Mouse (Mus musculus) ES-E14 (cell line): ENCODE data around the gene Magi1. TPM values are rescaled to one million over a fixed set of nuclear protein-coding genes. Genes with fewer than 3 reads are reported as not detected.

Source experiments
- DNase-seq: peaks from one replicate; pipeline ENCODE4 v3.0.0-alpha.2; 2013; ENCODE audit warnings: low read depth, low spot score
- H3K27ac ChIP-seq: 2 replicates; pipeline ENCODE4 v1.5.1; 2012; ENCODE audit warnings: low read depth, mild to moderate bottlenecking, low read length, moderate library complexity, mixed read lengths; ENCODE audit not compliant: poor library complexity, insufficient read depth, severe bottlenecking
- H3K36me3 ChIP-seq: 2 replicates; pipeline ENCODE4 v1.6.1; 2012; ENCODE audit warnings: mild to moderate bottlenecking, low read length, moderate library complexity, mixed read lengths; ENCODE audit not compliant: control insufficient read depth, poor library complexity, insufficient read depth, severe bottlenecking
- H3K4me1 ChIP-seq, 2 experiments: fragments of 150-350 bp in 1 of 2; sonication (generic) in 1 of 2; 2 replicates each; pipeline ENCODE4 v1.6.1; 2012; ENCODE audit warnings: low read length in 2 of 2, mild to moderate bottlenecking in 1 of 2, mixed read lengths in 1 of 2; ENCODE audit not compliant: control insufficient read depth in 2 of 2, insufficient read depth in 2 of 2, poor library complexity in 1 of 2
- H3K4me3 ChIP-seq, 2 experiments: fragments of 150-350 bp in 1 of 2; sonication (generic) in 1 of 2; 2 replicates each; pipeline ENCODE4 v1.5.1; 2012; ENCODE audit warnings: low read length in 2 of 2, low read depth in 1 of 2, mild to moderate bottlenecking in 1 of 2, mixed read lengths in 1 of 2; ENCODE audit not compliant: insufficient read depth in 1 of 2, poor library complexity in 1 of 2, severe bottlenecking in 1 of 2
- H3K9ac ChIP-seq: 2 replicates; pipeline ENCODE4 v1.6.1; 2012; ENCODE audit warnings: low read depth, mild to moderate bottlenecking, low read length, mixed read lengths; ENCODE audit not compliant: poor library complexity, insufficient read depth, severe bottlenecking
- H3K9me3 ChIP-seq: fragments of 150-350 bp; sonication (generic); 2 replicates; pipeline ENCODE4 v1.6.1; 2012; ENCODE audit warnings: low read depth, mild to moderate bottlenecking, low read length; ENCODE audit not compliant: control insufficient read depth, insufficient read depth
- CHD2 ChIP-seq: IDR thresholded peaks from 2 replicates; pipeline ENCODE4 v1.6.1; 2014; ENCODE audit warnings: mild to moderate bottlenecking, low read depth, low read length, inconsistent platforms
- HCFC1 ChIP-seq: IDR thresholded peaks from 2 replicates; pipeline ENCODE4 v1.6.1; 2012; ENCODE audit warnings: low read length, inconsistent platforms, borderline replicate concordance; ENCODE audit not compliant: insufficient read depth
- MAFK ChIP-seq: IDR thresholded peaks from 2 replicates; pipeline ENCODE4 v1.6.1; 2014; ENCODE audit warnings: mild to moderate bottlenecking, low read depth, low read length, inconsistent platforms; ENCODE audit not compliant: insufficient read depth
- ZC3H11A ChIP-seq: IDR thresholded peaks from 2 replicates; pipeline ENCODE4 v1.6.1; 2012; ENCODE audit warnings: low read depth, mild to moderate bottlenecking, inconsistent platforms, low read length, borderline replicate concordance
- ZNF384 ChIP-seq: IDR thresholded peaks from 2 replicates; pipeline ENCODE4 v1.6.1; 2012; ENCODE audit warnings: low read depth, low read length, inconsistent platforms
- in situ Hi-C, 2 experiments: fragments of 600-800 bp; cut with MboI; formaldehyde crosslinking; loops; one replicate each; pipeline ENCODE4 v1.15.1; 2025; ENCODE audit warnings: low sequenced_read_pairs in 2 of 2, inconsistent platforms in 1 of 2; ENCODE audit not compliant: unreplicated experiment in 2 of 2
- total RNA-seq: library from RNA; depleted of rRNA; stranded (reverse); fragments of 300-350 nt; gene quantifications from 2 replicates; pipeline ENCODE4 v1.2.3, GENCODE M21; 2012

Magi1 gene
- total RNA-seq, 1 experiment, result 14.6 TPM

DNA sequence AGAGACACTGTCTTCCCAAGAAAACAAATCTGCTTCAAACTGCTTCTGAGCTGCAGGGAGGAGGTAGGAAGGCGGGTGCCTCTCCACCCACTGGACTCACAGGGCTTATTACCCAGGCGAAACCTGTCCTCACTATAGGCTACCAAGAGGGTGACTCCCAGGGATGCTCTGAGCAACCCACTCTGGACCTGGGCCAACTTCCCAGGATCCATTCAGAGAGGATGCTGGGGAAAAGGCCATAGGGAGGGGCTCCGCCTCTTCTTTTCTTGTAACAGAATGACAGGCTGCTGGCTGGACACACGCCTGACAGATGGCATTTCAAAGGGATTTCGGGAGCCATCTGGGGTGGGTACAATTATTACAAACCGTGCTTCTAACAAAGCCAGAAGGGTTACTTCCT, 463.8 kb downstream of the Magi1 start:
- TF ChIP-seq CHD2, result no peak
- no peak for TF ChIP-seq HCFC1
- no peak for TF ChIP-seq ZC3H11A
- TF ChIP-seq ZNF384, result no peak
- no peak for TF ChIP-seq MAFK
- H3K9me3 ChIP-seq, result no peaks in the 10 kb centered on the region
- H3K36me3 ChIP-seq, result no peaks in the 10 kb centered on the region
- peaks cover 6 to 11% of the 10 kb centered on the region in 2 experiments for H3K4me1 ChIP-seq
- peak; percentile 40 for DNase-seq
- H3K9ac ChIP-seq, result no peak overlapping the region
- in situ Hi-C loops, result no loop called here
- H3K4me3 ChIP-seq, result no peak overlapping the region
- H3K27ac ChIP-seq, result no peak overlapping the region

DNA sequence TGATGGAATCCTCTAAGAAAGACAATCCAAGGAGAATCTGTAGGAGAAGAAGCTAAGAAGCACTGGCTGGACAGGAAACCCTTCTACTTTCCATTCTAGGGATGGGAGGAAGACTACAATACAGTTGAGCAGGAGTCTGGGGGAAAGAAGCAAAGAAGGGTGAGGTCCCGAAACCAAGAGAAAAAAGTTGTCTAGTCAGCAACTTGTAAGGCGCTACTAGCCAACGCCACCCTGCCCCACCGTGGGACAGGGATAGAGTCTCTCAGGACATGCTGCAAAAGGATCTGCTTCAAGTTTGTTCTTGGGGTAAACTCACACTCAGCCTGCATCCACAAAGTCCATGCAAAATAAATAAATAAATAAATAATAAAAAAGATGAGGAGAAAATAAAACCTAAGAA, 464.4 kb downstream of the Magi1 start:
- peaks cover 6 to 11% of the 10 kb centered on the region in 2 experiments for H3K4me1 ChIP-seq
- H3K9me3 ChIP-seq, result no peaks in the 10 kb centered on the region
- no peak for DNase-seq

DNA sequence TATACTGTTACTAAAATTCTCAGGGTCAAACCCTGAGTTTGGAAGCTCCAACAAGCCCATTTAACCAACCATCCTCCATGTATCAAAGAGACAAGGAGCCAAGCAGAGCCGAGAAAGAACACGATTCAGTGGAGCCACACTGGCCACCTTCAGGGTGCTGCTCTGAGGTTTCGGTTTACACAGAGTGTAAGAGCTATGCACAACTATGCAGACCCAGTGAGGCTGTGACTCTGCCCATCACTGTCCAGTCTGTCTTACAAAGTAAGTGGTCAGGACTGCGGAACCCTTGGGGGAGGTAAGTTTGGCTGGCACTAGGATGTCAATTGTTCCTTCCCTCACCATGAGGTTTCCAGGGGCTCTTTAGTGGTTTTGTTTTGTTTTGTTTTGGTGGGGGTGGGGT, 465.2 kb downstream of the Magi1 start:
- no peaks in the 10 kb centered on the region for H3K36me3 ChIP-seq
- in situ Hi-C loops, result no loop called here
- TF ChIP-seq HCFC1, result no peak
- TF ChIP-seq MAFK, result no peak
- no peak for TF ChIP-seq CHD2
- TF ChIP-seq ZC3H11A, result no peak
- no peak for TF ChIP-seq ZNF384
- no peak for DNase-seq
- peaks cover 6 to 11% of the 10 kb centered on the region in 2 experiments for H3K4me1 ChIP-seq
- no peak overlapping the region for H3K9ac ChIP-seq
- H3K9me3 ChIP-seq, result no peaks in the 10 kb centered on the region
- H3K4me3 ChIP-seq, result no peak overlapping the region
- no peak overlapping the region for H3K27ac ChIP-seq

More for the DNA sequence above, 464.4 kb downstream of the Magi1 start:
- Histone ChIP-seq H3K27ac (no peak overlapping the region), H3K36me3 (no peaks in the 10 kb centered on the region), H3K9ac (no peak overlapping the region), H3K4me3 (no peak overlapping the region; a peak in 1 of 4 replicates)
- in situ Hi-C loops, result no loop called here
- TF ChIP-seq ZC3H11A, result no peak
- peak; percentile 97 for TF ChIP-seq MAFK

DNA sequence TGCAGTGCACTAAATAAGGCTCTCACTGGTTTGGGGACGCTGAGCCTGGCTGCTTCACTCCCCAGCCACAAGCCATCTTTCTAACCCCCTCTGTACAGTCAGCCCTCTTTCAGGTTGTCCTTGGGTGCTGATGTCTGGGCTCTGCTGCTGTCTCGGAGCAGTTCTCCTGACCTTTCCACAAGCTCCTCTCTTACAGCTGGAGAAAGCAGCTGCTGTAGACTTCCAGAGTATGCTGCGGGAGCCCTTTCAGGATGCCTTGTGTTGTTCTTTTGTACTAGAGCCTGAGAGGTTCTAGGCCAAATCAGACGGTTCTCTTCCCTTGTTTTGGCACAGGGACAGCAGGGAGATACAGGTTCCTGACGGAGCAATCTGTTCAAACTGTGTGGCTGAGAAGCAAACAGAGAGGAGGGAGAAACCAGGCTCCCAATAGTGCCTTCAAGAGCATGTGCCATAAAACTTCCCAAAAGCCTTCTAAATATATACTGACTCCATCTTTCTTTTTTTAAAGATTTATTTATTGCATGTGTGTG, 478.2 kb downstream of the Magi1 start:
- H3K4me1 ChIP-seq, result 0 out of 4 replicates have a peak, but pooled peaks cover 0 to 2% of the 10 kb centered on the region in 2 experiments
- H3K36me3 ChIP-seq, result no peaks in the 10 kb centered on the region
- no peak for DNase-seq
- H3K4me3 ChIP-seq, result no peak overlapping the region
- in situ Hi-C loops, result no loop called here
- H3K27ac ChIP-seq, result no peak overlapping the region
- no peak overlapping the region for H3K9ac ChIP-seq
- H3K9me3 ChIP-seq, result no peaks in the 10 kb centered on the region
- TF ChIP-seq HCFC1, result no peak
- no peak for TF ChIP-seq ZNF384
- no peak for TF ChIP-seq MAFK
- no peak for TF ChIP-seq ZC3H11A
- no peak for TF ChIP-seq CHD2

DNA sequence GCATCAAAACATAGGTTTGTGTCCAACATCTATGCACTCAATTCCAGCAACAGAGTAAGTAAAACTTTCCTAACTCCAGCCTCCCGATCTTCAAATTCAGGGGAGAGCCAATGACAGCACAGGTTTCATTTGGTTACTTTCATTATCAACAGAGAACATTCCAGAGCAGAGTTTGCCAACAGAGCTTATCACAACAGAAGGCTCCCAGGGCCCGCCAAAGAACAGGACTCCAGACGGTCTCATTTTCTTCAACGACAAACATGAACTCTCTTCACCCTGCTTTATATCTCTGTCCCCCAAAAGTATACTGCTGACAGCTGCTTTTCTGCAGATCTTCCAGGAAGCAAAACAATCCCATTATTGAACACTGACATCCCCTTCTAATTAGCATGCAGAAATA, 481.3 kb downstream of the Magi1 start:
- no peaks in the 10 kb centered on the region for H3K9me3 ChIP-seq
- in situ Hi-C loops, result no loop called here
- no peak overlapping the region for H3K27ac ChIP-seq
- TF ChIP-seq HCFC1, result no peak
- no peak for TF ChIP-seq MAFK
- TF ChIP-seq ZC3H11A, result no peak
- no peak for TF ChIP-seq ZNF384
- TF ChIP-seq CHD2, result no peak
- H3K36me3 ChIP-seq, result no peaks in the 10 kb centered on the region
- no peak overlapping the region for H3K9ac ChIP-seq
- H3K4me1 ChIP-seq, result 0 out of 4 replicates have a peak, but pooled peaks cover 0 to 2% of the 10 kb centered on the region in 2 experiments
- no peak for DNase-seq
- H3K4me3 ChIP-seq, result no peak overlapping the region
